Comparison of ENCODE assay signal across 22 mouse cellular contexts in the genomic region with DNA sequence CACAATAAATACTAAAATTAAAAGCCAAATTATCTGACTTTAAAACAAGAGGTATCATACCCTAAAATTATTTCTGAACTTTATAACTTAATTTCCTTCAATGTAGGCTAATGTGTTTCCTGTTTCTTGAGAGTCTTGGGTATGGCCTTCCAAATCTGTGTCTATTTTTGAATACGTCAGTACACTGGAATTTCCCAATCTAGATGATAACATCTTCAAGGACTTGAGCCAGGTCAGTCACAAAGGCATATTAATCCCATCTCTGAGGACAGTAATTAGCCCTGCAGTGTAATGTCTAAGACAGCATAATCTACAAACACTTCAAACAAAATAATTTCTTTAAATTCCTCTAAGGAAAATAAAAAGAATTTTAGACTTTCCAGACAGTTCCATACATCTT. TPM values are rescaled to one million over a fixed set of nuclear protein-coding genes. Genes with fewer than 3 reads are reported as not detected.
DNase-seq lines count a peak whose midpoint lies in the region; ATAC-seq and TF ChIP-seq lines count a peak whose summit lies in the region.
"Had no signal": no experiment of that assay in that cellular context is flagged by ENCODE, and none has a peak within 500 bp of the region (broad histone marks: within the 10 kb centered on the region; RNA-seq: fewer than 3 reads in every experiment).

No protein-coding gene starts in this region.

- H3K9me3 ChIP-seq in heart, embryonic 11.5 days (replicated peaks; ENCODE audit: control insufficient read depth, low read length) = no peaks in the 10 kb centered on the region
- no peaks in the 10 kb centered on the region for H3K9me3 ChIP-seq in lung, postnatal 0 days (ENCODE audit: low read length)
- H3K9me3 ChIP-seq: heart, embryonic 13.5 days; hindbrain, embryonic 10.5 days; hindbrain, embryonic 13.5 days; intestine, embryonic 15.5 days had no signal

- H3K4me3 ChIP-seq in gastrocnemius, adult 2 months = no peak overlapping the region
- no peak overlapping the region for H3K4me3 ChIP-seq in heart, embryonic 11.5 days (ENCODE audit: low read depth, low read length)
- no peak overlapping the region for H3K4me3 ChIP-seq in lung, postnatal 0 days (ENCODE audit: low read depth, low read length)
- H3K4me3 ChIP-seq in brown adipose tissue, adult 24 weeks (ENCODE audit: insufficient read depth, low read depth, low read length) = no peak overlapping the region
- H3K4me3 ChIP-seq: heart, embryonic 13.5 days; hindbrain, embryonic 10.5 days; hindbrain, embryonic 13.5 days; intestine, embryonic 15.5 days had no signal

- no peak for ATAC-seq in heart, embryonic 11.5 days (replicated peaks; ENCODE audit: insufficient number of reproducible peaks, low FRiP score, low TSS enrichment)
- no peak for ATAC-seq in lung, postnatal 0 days
- ATAC-seq: activated CD4-positive, CD25-positive, alpha-beta regulatory T cell, adult 4 months; forebrain, embryonic 14.5 days; forebrain, postnatal 0 days; hindbrain, embryonic 16.5 days had no signal

- peak overlapping the region; percentile 38 for H3K27ac ChIP-seq in gastrocnemius, adult 2 months
- no peak overlapping the region for H3K27ac ChIP-seq in heart, embryonic 11.5 days (ENCODE audit: low read depth, low read length)
- no peak overlapping the region for H3K27ac ChIP-seq in lung, postnatal 0 days (ENCODE audit: low read length)
- peak overlapping the region; percentile 87 for H3K27ac ChIP-seq in brown adipose tissue, adult 24 weeks (replicated peaks; ENCODE audit: low read depth, low read length)
- H3K27ac ChIP-seq: heart, embryonic 13.5 days; hindbrain, embryonic 10.5 days; hindbrain, embryonic 13.5 days; intestine, embryonic 15.5 days had no signal

- H3K9ac ChIP-seq in heart, embryonic 11.5 days (ENCODE audit: low read depth, low read length) = no peak overlapping the region
- H3K9ac ChIP-seq in lung, postnatal 0 days (replicated peaks; ENCODE audit: low read depth) = no peak overlapping the region
- H3K9ac ChIP-seq: forebrain, postnatal 0 days; heart, embryonic 13.5 days; hindbrain, embryonic 13.5 days; intestine, embryonic 15.5 days had no signal

- TF ChIP-seq CTCF in gastrocnemius, adult 2 months (IDR thresholded peaks at IDR 0.05) = no peak
- no peak for TF ChIP-seq CTCF in lung, postnatal 0 days (IDR thresholded peaks at IDR 0.05)

- DNase-seq in gastrocnemius, adult 2 months = no peak
- no peak for DNase-seq in gastrocnemius, postnatal 36 days
- peak; percentile 56 for DNase-seq in heart, adult 8-10 months (ENCODE audit: low spot score)
- DNase-seq in lung, postnatal 0 days (ENCODE audit: low spot score) = no peak
- no peak for DNase-seq in lung, postnatal 14 days
- DNase-seq: adrenal gland, adult 8-10 months; adrenal gland, postnatal 25 days; cerebellum, adult 18-20 months; cerebellum, adult 9-10 months; cerebellum, postnatal 14 days; forebrain, postnatal 0 days; gastrocnemius, postnatal 25 days; heart, postnatal 36 days had no signal

- peaks cover 10% of the 10 kb centered on the region; the same call in 1 of the 2 replicates for H3K4me1 ChIP-seq in heart, embryonic 11.5 days (ENCODE audit: control insufficient read depth, insufficient read depth, low read length)
- H3K4me1 ChIP-seq in lung, postnatal 0 days (ENCODE audit: insufficient read depth, low read depth, low read length) = peaks cover 3% of the 10 kb centered on the region; the same call in 1 of the 2 replicates
- H3K4me1 ChIP-seq in brown adipose tissue, adult 24 weeks (ENCODE audit: control insufficient read depth, insufficient read depth, insufficient read length, low read length) = peaks cover 6% of the 10 kb centered on the region

- no peaks in the 10 kb centered on the region for H3K36me3 ChIP-seq in heart, embryonic 11.5 days (ENCODE audit: control insufficient read depth, insufficient read depth, low read length)
- H3K36me3 ChIP-seq in lung, postnatal 0 days (ENCODE audit: insufficient read depth, low read length) = no peaks in the 10 kb centered on the region
- H3K36me3 ChIP-seq: heart, embryonic 13.5 days; hindbrain, embryonic 10.5 days; hindbrain, embryonic 13.5 days; intestine, embryonic 15.5 days had no signal

- intact Hi-C loops in gastrocnemius, adult 2 months (cut with DNase I) = loop anchor here (5.0 kb wide), 1 partner anchor 340 kb away; no protein-coding TSS in a partner anchor
- intact Hi-C loops in gastrocnemius, postnatal 36 days (cut with DNase I) = loop anchor here (5.0 kb wide), 3 partner anchors 130 to 340 kb away; no protein-coding TSS in a partner anchor

- TF ChIP-seq EP300 in lung, postnatal 0 days (IDR thresholded peaks at IDR 0.05) = peak; percentile 36; the same call in 1 of the 2 replicates

- no peaks in the 10 kb centered on the region for H3K27me3 ChIP-seq in heart, embryonic 11.5 days (ENCODE audit: control insufficient read depth, insufficient read depth, low read length)
- no peaks in the 10 kb centered on the region for H3K27me3 ChIP-seq in lung, postnatal 0 days (replicated peaks; ENCODE audit: insufficient read depth, low read length)
- H3K27me3 ChIP-seq: heart, embryonic 13.5 days; hindbrain, embryonic 13.5 days; intestine, embryonic 15.5 days had no signal

- H3K4me2 ChIP-seq in heart, embryonic 11.5 days = no peak overlapping the region
- no peak overlapping the region for H3K4me2 ChIP-seq in lung, postnatal 0 days (replicated peaks; ENCODE audit: low read depth, low read length)
- H3K4me2 ChIP-seq: heart, embryonic 13.5 days; hindbrain, embryonic 13.5 days; intestine, embryonic 15.5 days had no signal

- 50% methylated on average over 1 of the region's 1 CpGs for WGBS in heart, embryonic 11.5 days (ENCODE audit: insufficient replicate concordance)
- 38% methylated on average over 1 of the region's 1 CpGs for WGBS in lung, postnatal 0 days

RNA-seq across cellular contexts. Expression of a gene that starts 17.8 kb away (rescaled TPM):
- 1 to 10 TPM; 3.6 to 6.9 TPM for total RNA-seq in gastrocnemius, adult 2 months (2021)
- total RNA-seq in gastrocnemius, postnatal 36 days (2021) = 1 to 10 TPM; 3.4 to 6.0 TPM
- 10 to 100 TPM; 11.9 to 15.8 (median 14.3) TPM for total RNA-seq in heart, adult 8-10 months (2022)
- polyA plus RNA-seq in heart, embryonic 11.5 days (2014; fragmentation: Nextera tagmentation; extraction: Ambion mirVana) = 26.6 and 35.1 TPM in 2 replicates
- 32.3 and 41.1 TPM in 2 replicates for polyA plus RNA-seq in lung, postnatal 0 days (2015; fragmentation: Nextera tagmentation; extraction: Ambion mirVana)
- polyA plus RNA-seq in brown adipose tissue, adult 24 weeks (2012; ENCODE audit: insufficient read depth, insufficient read length, missing spikeins) = 9.3 and 10.3 TPM in 2 replicates

Comparison
In these comparisons a context has a peak if more than half of its experiments do, and no peak if none do; other contexts are left out.
1. H3K27ac ChIP-seq: peak in gastrocnemius, adult 2 months (single experiment) and brown adipose tissue, adult 24 weeks (single experiment); none in heart, embryonic 11.5 days (single experiment) and lung, postnatal 0 days (single experiment).